Mouse (Mus musculus) midbrain, postnatal 0 days (tissue): Measurements from ENCODE around the gene Asdurf. TPM values are rescaled to one million over a fixed set of nuclear protein-coding genes. Genes with fewer than 3 reads are reported as not detected.
"Not testable (repeated sequence)": the region's sequence is repeated elsewhere in the genome, so short reads cannot be mapped to it uniquely, and the experiment has no call there.

ENCODE experiments used
- ATAC-seq: fragments of 200-750 bp; cut with Nextera tagmentation; 2 replicates; pipeline ENCODE4 v1.8.0; 2017; ENCODE audit warnings: moderate number of reproducible peaks, mild to moderate bottlenecking, moderate TSS enrichment, moderate library complexity; ENCODE audit not compliant: low FRiP score
- DNase-seq: peaks from one replicate; pipeline ENCODE4 v3.0.0-alpha.2; 2015; ENCODE audit warnings: low spot score
- H3K27ac ChIP-seq: fragments of 300-500 bp; sonication (generic); 2 replicates; pipeline ENCODE4 v1.5.1; 2014; ENCODE audit warnings: low read depth, mild to moderate bottlenecking, low read length, mixed read lengths
- H3K27me3 ChIP-seq: fragments of 300-500 bp; sonication (generic); 2 replicates; pipeline ENCODE4 v1.6.1; 2014; ENCODE audit warnings: low read length, control low read depth, mixed read lengths; ENCODE audit not compliant: insufficient read depth
- H3K36me3 ChIP-seq: fragments of 300-500 bp; sonication (generic); 2 replicates; pipeline ENCODE4 v1.6.1; 2014; ENCODE audit warnings: low read length, control low read depth, mixed read lengths; ENCODE audit not compliant: insufficient read depth
- H3K4me1 ChIP-seq: fragments of 300-500 bp; sonication (generic); 2 replicates; pipeline ENCODE4 v1.6.1; 2014; ENCODE audit warnings: mild to moderate bottlenecking, control low read depth, antibody characterized with exemption, low read length, mixed read lengths; ENCODE audit not compliant: insufficient read depth
- H3K4me2 ChIP-seq: fragments of 300-500 bp; sonication (generic); 2 replicates; pipeline ENCODE4 v1.6.1; 2014; ENCODE audit warnings: low read depth, mild to moderate bottlenecking, low read length, mixed read lengths; ENCODE audit not compliant: poor library complexity, severe bottlenecking
- H3K4me3 ChIP-seq: fragments of 300-500 bp; sonication (generic); 2 replicates; pipeline ENCODE4 v1.5.1; 2014; ENCODE audit warnings: low read depth, mild to moderate bottlenecking, low read length, moderate library complexity
- H3K9ac ChIP-seq: fragments of 300-500 bp; sonication (generic); replicated peaks from 2 replicates; pipeline ENCODE4 v1.6.1; 2014; ENCODE audit warnings: mild to moderate bottlenecking, low read length, moderate library complexity, mixed read lengths; ENCODE audit not compliant: poor library complexity, severe bottlenecking
- H3K9me3 ChIP-seq: fragments of 300-500 bp; sonication (generic); 2 replicates; pipeline ENCODE4 v1.6.1; 2016; ENCODE audit warnings: low read length, control low read depth
- CTCF ChIP-seq: IDR thresholded peaks from 2 replicates; pipeline ENCODE4 v1.5.1; 2016; ENCODE audit warnings: antibody characterized with exemption, mild to moderate bottlenecking
- WGBS: fragments of 180-500 bp; shearing (Covaris S2); extraction: QIAGEN DNeasy Blood & Tissue Kit; methylation state at CpG from one replicate; pipeline ENCODE4 v1.1.7; 2014; 5-methylcytosine and 5-hydroxymethylcytosine counted together
- polyA plus RNA-seq: library from polyadenylated mRNA; unstranded; fragments of >200 nt; fragmentation: Nextera tagmentation; extraction: Ambion mirVana; gene quantifications from 2 replicates; pipeline ENCODE4 v1.2.1, GENCODE M21; 2015
- total RNA-seq: library from RNA; depleted of rRNA; stranded (reverse); fragments of >200 nt; gene quantifications from 2 replicates; pipeline ENCODE4 v1.2.3, GENCODE M21; 2014; rRNA removed

Gene Asdurf
- 14.0 TPM in 1 of 2 replicates, not detected in the other for total RNA-seq
- polyA plus RNA-seq = 7.4 and 9.1 TPM in 2 replicates

DNA sequence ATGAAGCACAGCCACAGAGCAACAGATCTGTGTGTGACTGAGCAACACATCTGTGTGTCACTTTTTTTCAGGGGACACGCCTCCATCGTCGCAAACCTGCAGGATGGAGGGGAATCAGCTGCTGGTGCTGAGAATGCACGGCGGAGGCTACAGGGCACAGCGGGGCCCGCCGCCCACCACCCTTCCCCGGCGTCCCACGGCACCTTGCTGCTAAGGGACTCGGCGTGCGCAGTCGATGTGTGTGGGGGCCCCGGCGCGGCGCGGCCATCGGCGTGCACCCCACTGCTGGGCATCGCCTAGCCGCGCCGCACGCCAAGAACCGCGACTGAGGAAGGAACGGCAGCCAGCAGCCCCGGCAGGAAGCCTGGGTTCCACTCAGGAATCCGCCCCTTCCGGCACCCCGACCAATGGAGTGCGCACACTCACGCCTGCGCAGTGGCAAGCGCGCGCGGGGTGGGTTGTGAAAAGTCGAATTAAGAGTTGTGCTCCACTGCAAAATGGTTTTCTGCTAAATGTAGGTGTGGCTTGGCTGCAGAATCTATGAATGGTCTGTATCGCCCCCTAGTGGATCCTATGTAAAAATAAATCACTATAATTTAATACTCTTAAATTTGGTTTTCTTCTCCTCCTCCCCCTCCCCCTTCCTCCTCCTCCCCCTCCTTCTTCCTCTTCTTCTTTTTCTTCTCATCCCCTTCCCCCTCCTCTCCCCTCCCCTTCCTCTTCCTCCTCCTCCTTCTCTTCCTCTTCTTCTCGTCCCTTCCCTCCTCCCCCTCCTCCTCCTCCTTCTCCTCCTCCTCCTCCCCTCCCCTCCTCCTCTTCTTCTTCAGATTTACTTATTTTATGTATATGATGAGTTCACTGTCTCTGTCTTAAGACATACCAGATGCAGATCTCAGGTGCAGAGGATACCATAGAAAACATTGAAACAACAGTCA is at the start of gene Asdurf, which contains the start of the genes Gm28551 and Asnsd1:
Gene Asdurf, minus strand, starts transcription at position 293 of the 935 bp plus-strand sequence.
Gene Gm28551, minus strand, starts transcription at position 341 of the 935 bp plus-strand sequence.
Gene Asnsd1, minus strand, starts transcription at position 426 of the 935 bp plus-strand sequence.
- under 1% methylated on average over 33 of the region's 44 CpGs for WGBS
- ATAC-seq = peak; percentile 100

DNA sequence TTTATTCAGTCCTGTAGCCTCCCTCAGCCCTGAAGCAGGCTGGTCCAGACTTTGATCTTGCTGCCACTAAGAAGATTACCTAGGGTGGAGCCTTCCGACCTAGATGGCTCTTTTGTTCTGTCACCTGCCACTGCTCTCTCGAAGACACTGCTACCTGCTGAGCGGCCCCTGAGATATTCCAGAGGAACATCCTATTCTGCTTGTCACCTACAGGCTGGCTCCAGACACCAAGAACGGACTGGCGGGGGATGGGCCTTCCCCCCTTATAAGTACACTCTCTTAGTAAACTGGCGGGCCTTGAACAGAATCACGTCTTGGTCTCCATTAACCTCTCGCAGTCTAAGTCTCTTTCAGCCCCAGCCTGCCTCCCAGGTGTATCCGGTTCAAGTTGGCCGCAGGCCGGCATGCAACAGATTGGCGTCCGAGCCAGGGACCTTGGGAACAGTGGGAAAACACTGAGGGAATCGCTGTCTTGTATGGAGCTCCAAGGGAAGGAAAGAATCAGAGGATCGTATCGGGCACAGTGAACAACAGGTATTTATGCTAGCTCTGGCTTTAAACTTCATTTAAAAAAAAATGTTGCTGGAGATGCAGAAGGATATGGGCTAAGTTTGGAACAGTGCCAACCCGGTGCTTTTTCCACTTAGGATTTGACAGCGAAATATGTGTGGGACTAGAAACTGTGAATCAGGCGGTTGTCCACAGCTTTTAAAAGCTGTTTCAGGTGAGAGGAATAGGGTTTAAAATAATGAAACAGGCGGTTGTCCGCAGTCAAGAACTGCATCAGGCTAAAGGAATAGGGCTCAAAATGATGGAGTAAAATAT is 41.7 kb upstream of the Asdurf start:
- 28% methylated on average over 21 of the region's 21 CpGs for WGBS

More for the DNA sequence above, at the start of gene Asdurf, which contains the start of the genes Gm28551 and Asnsd1:
- H3K4me2 ChIP-seq = peak within 1 kb of the TSS; percentile 56
- H3K27ac ChIP-seq = peak within 1 kb of the TSS; percentile 91
- H3K9me3 ChIP-seq = no peaks in the 10 kb centered on the region
- DNase-seq = peak; percentile 98
- peak within 1 kb of the TSS; percentile 93 for H3K9ac ChIP-seq
- H3K27me3 ChIP-seq = no peaks in the 10 kb centered on the region
- H3K36me3 ChIP-seq = peaks cover 10% of the 10 kb centered on the region
- peak; percentile 77 for TF ChIP-seq CTCF
- H3K4me3 ChIP-seq = peak within 1 kb of the TSS; percentile 90
- H3K4me1 ChIP-seq = no peaks in the 10 kb centered on the region

GRCm38 (mm10) chr1:53388762-53389161 is 36.3 kb upstream of the Asdurf start:
- no peaks in the 10 kb centered on the region for H3K36me3 ChIP-seq
- no peaks in the 10 kb centered on the region for H3K27me3 ChIP-seq
- H3K4me2 ChIP-seq = no peak overlapping the region
- no peak for ATAC-seq
- TF ChIP-seq CTCF = no peak
- no peaks in the 10 kb centered on the region for H3K9me3 ChIP-seq
- H3K9ac ChIP-seq = no peak overlapping the region
- no peak overlapping the region for H3K27ac ChIP-seq
- DNase-seq = no peak
- H3K4me3 ChIP-seq = no peak overlapping the region
- WGBS = 88% methylated on average over 10 of the region's 14 CpGs
- no peaks in the 10 kb centered on the region for H3K4me1 ChIP-seq

More for the DNA sequence above, 41.7 kb upstream of the Asdurf start:
- not testable (repeated sequence) for H3K27ac ChIP-seq, H3K27me3 ChIP-seq, ATAC-seq, H3K9ac ChIP-seq, H3K4me1 ChIP-seq, H3K36me3 ChIP-seq, H3K9me3 ChIP-seq, H3K4me3 ChIP-seq
- peak overlapping the region; percentile 36; the same call in 1 of the 2 replicates for H3K4me2 ChIP-seq
- peak; percentile 1 for DNase-seq

DNA sequence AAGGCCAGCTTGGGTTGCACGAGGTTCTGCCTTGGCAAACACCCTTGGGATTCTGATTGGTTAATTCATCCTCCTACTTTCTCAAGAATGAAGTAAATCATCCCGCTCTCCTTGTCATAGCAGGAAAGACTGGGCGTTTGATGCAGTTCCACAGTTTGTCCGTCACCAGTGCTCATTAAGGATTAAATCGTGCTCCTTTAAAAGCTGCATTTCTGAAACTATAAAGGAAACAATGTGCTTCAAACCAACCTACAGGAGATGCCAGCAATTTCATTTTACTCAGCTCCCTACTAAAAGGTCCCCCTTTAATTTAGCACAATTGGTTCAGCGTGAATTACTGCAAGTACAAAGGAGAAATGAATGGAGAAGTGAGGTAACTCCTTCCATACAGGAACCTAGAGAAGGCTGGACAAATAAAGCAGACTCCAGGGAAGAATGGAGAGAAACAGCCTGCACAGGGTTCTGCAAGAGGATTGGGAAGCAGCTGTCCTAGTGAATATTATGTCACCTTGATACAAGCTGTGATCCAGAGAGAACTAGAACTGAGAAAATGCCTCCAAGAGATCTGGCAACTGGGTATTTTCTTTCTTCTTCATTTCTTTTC is 31.8 kb upstream of the Asdurf start:
- no peaks in the 10 kb centered on the region for H3K27me3 ChIP-seq
- H3K9me3 ChIP-seq = no peaks in the 10 kb centered on the region
- WGBS = 72% methylated on average over 6 of the region's 6 CpGs
- H3K4me3 ChIP-seq = no peak overlapping the region
- no peak for DNase-seq
- H3K36me3 ChIP-seq = no peaks in the 10 kb centered on the region
- no peak overlapping the region for H3K4me2 ChIP-seq
- no peaks in the 10 kb centered on the region for H3K4me1 ChIP-seq
- no peak for ATAC-seq
- H3K9ac ChIP-seq = no peak overlapping the region
- TF ChIP-seq CTCF = no peak
- no peak overlapping the region for H3K27ac ChIP-seq

GRCm38 (mm10) chr1:53377731-53378130 is 25.3 kb upstream of the Asdurf start:
- Histone ChIP-seq H3K27ac (no peak overlapping the region), H3K4me2 (no peak overlapping the region), H3K9me3 (no peaks in the 10 kb centered on the region), H3K27me3 (no peaks in the 10 kb centered on the region), H3K4me1 (no peaks in the 10 kb centered on the region), H3K9ac (no peak overlapping the region), H3K36me3 (no peaks in the 10 kb centered on the region), H3K4me3 (no peak overlapping the region)
- WGBS = 61% methylated on average over 3 of the region's 3 CpGs
- no peak for TF ChIP-seq CTCF
- no peak for DNase-seq
- no peak for ATAC-seq

DNA sequence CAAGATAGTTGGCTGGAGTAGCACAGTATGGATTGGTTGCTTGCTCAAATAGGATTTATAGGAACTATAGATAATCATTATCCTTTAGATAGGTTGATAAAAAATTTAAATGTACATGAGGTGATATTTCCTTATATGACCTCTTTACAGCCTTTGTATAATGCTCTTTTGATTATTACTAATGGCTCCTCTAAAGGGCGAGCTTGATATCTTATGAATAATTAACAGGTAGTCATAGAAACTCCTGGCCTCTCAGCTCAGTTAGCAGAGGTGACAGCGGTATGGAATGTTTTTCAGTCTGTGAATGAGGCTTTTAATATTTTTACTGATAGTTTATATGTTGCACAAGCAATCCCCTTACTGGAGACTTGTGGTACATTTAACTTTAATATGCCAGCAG is 23.5 kb upstream of the Asdurf start:
- not testable (repeated sequence) for H3K27ac ChIP-seq, H3K9me3 ChIP-seq, H3K9ac ChIP-seq, H3K27me3 ChIP-seq, H3K4me2 ChIP-seq, H3K4me3 ChIP-seq, H3K36me3 ChIP-seq, DNase-seq, ATAC-seq, H3K4me1 ChIP-seq
- 76% methylated on average over 2 of the region's 2 CpGs for WGBS
